Mouse (Mus musculus): ENCODE results near the gene Banp.

- TF ChIP-seq POLR2A (IDR thresholded peaks at IDR 0.05; ENCODE audit: control insufficient read depth, extremely low read depth, insufficient read depth, low read length, poor library complexity), result no peak
- no peak for TF ChIP-seq CTCF (IDR thresholded peaks at IDR 0.05; ENCODE audit: borderline replicate concordance, control insufficient read depth, extremely low read depth, insufficient read depth, low read length, poor library complexity)
Observed at GRCm38 (mm10) chr8:121943057-121943540, 6.5 kb upstream of the Banp start.
